Mouse (Mus musculus) layer of hippocampus, adult 6 months (tissue): ENCODE results near the gene Gls2. TPM values are rescaled to one million over a fixed set of nuclear protein-coding genes. Genes with fewer than 3 reads are reported as not detected.

Experiments used
- long read RNA-seq, 2 experiments: library from polyadenylated mRNA; unstranded; transcript quantifications; one replicate each; pipeline ENCODE4 v2.0.0; 2019 to 2020
- polyA plus RNA-seq: library from polyadenylated mRNA; unstranded; fragments of <200 nt; fragmentation: Nextera tagmentation; gene quantifications from 2 replicates; pipeline ENCODE4 v1.2.3, GENCODE M21; 2021

The Gls2 gene
- 10.9 and 11.5 TPM in 2 replicates for polyA plus RNA-seq
- long read RNA-seq, experiment 1, transcript Gls2-201 (18 exons, 2,573 nt): major isoform, 10 of 22 reads
- long read RNA-seq, experiment 1, transcript Gls2-211 (18 exons, 2,398 nt): minor isoform, 6 of 22 reads
- long read RNA-seq, experiment 1, partial matches to known transcripts: 3 of 22 reads
- long read RNA-seq, experiment 1, other reads (novel, unspliced or antisense): 2 of 22 reads
- long read RNA-seq, experiment 2, transcript Gls2-201 (18 exons, 2,573 nt): major isoform, 104 of 189 reads
- long read RNA-seq, experiment 2, transcript Gls2-208 (17 exons, 2,176 nt): minor isoform, 13 of 189 reads
- long read RNA-seq, experiment 2, transcript Gls2-211 (18 exons, 2,398 nt): minor isoform, 11 of 189 reads
- long read RNA-seq, experiment 2, partial matches to known transcripts: 26 of 189 reads
- long read RNA-seq, experiment 2, other reads (novel, unspliced or antisense): 35 of 189 reads

DNA sequence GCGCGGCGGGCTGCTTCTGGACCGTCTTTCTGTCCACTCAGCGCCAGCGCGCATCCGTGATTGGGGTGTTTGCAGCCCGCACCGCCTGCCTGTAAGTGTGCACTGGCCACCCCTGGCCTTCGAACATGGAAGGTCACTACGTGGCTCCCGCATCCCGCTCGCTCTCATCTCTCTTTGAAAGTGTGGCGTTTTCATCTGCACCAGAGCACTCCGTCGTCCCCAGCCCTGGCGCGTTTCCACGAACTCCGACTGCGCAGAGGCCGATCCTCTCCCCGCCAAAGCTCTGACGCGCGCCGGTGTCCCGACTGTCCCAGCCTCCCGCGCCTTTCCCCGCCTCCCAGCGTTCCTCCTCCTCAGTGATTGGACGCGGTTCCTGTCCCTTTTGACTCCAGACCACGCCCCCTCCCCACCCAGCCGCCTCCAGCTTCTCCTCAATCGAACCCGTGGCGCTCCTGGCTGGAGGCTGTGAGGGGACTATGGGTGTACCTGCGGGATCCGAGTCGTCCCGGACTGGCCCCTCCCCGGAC is at the start of gene Gls2:
Gene Gls2, plus strand, starts transcription at position 434 of the 527 bp plus-strand sequence.

DNA sequence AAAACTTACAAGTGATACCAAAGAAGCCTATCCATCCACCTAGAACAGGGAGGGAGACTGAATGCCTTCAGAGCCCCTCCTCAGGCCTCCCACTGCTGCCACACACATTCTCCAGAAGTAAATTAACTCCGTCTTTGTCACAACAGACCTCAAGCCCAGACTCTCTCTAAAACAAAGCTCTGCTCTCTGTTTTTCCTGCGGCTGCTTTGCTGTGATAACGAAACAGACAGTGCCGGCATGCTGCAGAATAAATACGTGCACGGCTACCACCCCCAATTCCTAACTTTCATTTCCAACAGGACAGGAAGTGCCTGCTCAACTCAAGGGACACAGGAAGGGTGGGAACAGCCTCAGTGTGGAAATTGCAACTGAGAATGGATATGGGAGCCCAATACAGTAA is 14.3 kb upstream of the Gls2 start, which contains the start of gene Rbms2:
Gene Rbms2, minus strand, starts transcription at position 309 of the 400 bp plus-strand sequence.

DNA sequence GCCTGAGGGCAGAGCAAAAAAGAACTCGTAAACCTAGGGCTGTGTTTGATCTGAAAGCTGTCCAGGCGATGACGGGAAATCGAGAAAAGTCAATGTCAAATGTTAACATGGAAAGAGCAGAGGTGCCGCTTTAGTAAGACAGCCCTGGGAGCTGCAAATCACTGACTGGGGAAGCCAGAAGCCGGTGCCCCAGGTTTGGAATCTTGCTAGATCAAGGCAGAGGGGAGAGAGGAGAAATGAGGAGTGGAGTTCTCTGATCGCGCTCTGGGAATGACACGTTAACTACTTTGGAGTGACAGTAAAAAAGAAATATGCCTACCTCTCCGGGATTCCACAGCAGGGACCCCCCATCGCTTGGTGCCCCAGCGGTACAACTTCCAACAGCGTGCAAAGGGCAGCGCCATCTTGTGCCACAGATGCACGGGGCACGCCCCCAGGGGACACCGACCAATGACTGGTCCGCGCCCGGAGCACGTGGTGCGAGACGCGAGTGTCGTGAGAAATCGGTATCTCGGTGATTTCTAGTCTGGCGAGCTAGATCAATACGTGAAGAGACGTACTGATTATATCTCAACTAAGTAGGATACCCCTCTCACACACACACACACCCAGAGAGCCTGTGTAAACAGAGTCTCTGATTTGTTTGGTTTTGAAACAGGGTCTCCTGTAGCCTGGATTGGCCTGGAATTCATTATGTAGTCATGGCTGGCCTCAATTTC is 17.3 kb downstream of the Gls2 start, which contains the start of gene Spryd4:
Gene Spryd4, minus strand, starts transcription at position 418 of the 719 bp plus-strand sequence.

DNA sequence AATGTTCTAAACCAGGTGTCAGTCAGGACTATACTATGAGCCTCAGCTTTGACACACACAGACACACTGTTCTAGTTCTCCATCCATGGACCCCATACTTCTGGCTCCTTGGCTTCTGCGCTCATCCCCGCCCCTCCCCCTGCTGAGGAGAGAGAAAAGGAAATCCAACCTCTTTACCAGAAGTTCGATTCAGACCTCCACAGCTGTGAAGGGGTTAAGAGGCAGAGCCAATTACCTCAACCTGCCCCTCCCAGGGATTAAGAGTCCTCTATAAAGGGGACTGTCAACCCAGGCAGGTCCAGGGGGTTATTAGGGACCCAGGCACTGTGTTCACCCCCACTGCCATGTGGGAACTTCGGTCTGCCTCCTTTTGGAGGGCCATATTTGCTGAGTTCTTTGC is 31.3 kb downstream of the Gls2 start, which contains the start of gene Mip:
Gene Mip, plus strand, starts transcription at position 301 of the 400 bp plus-strand sequence.

DNA sequence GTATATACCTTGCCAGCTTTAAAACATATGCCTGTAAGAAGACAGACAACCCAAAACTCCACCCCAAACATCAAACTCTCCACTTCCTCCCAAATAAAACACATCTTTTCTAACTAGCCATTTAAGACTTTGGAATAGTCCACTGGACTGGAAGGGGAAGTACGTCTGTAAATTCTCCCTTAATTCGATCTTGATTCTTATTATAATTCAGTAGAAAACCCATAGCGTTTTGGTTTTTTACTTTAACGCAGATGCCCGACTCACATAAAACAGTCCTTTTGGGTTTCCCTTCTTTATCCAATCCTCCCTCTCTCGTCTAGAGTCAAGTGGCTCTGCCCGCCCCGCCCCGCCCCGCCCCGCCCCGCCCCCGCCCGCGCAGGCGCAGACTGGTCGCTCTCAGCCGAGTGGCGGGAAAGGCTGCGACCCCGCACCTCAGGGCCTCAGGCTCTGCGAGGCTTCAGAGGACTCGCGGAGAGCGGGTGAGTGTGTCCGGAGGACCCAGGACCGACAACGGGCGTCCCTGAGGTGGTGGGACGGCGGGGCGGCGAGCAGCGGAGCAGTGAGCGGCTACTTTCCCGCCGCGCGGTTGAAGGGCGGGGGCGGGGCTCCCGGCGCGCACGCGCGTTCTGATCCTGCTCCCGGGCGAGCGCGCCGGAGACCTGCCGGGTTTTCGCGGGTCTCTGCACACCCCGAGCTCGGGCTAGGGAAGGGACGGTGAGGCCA is 37.6 kb downstream of the Gls2 start, which contains the start of gene Timeless:
Gene Timeless, plus strand, starts transcription at position 369 of the 723 bp plus-strand sequence.

DNA sequence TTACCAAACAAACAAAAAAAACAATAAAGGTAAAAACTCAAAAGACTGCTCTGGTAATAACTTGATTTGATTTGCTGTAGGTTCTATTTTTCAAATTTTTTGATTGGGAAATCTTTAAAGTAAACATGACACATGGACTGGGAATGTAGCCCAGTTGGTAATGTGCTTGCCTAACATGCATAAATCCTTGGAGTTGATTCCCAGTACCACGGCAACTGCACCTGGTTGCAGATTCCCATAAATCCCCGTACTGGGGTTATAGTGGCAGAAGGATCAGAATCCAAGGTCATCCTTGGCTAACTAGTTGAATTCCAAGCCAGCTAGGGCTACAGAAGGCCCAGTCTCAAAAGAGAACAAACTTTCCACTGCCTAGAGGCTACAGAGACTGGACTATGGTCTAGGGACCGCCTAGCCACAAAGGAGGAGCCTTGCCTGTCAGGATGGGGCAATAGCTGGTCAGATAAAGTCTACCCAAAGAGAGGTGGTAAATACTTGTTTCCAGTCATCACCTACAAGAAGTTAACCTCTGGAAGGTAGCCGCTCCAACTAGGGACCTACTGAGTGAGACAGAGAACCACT is 59.5 kb downstream of the Gls2 start, which contains the start of gene Apon:
Gene Apon, plus strand, starts transcription at position 420 of the 579 bp plus-strand sequence.

Other genes with a start within 250 kb of the Gls2 start
- gene Hsd17b6, start 186.8 kb upstream of the Gls2 start, polyA plus RNA-seq: not detected in 2 replicates
- 7.8 and 8.5 TPM in 2 replicates for gene Prim1, start 179.3 kb upstream of the Gls2 start, polyA plus RNA-seq
- 846 and 866 TPM in 2 replicates for gene Naca, start 158.9 kb upstream of the Gls2 start, polyA plus RNA-seq
- gene Ptges3, start 135.5 kb upstream of the Gls2 start, polyA plus RNA-seq: 201 and 217 TPM in 2 replicates
- 1,647 and 1,721 TPM in 2 replicates for gene Atp5b, start 111.2 kb upstream of the Gls2 start, polyA plus RNA-seq
- gene Baz2a, start 102.9 kb upstream of the Gls2 start, polyA plus RNA-seq: 4.0 and 4.7 TPM in 2 replicates
- gene Rbms2, start 14.2 kb upstream of the Gls2 start, polyA plus RNA-seq: 2.6 and 2.7 TPM in 2 replicates
- gene Spryd4, start 17.4 kb downstream of the Gls2 start, polyA plus RNA-seq: 10.2 and 11.8 TPM in 2 replicates
- gene Mip, start 31.4 kb downstream of the Gls2 start, polyA plus RNA-seq: not detected in 2 replicates
- gene Timeless, start 37.6 kb downstream of the Gls2 start, polyA plus RNA-seq: 2.3 and 4.9 TPM in 2 replicates
- not detected in 2 replicates for gene Apon, start 59.6 kb downstream of the Gls2 start, polyA plus RNA-seq
- gene Apof, start 74.2 kb downstream of the Gls2 start, polyA plus RNA-seq: 0.11 TPM in 1 of 2 replicates, not detected in the other
- gene Stat2, start 76.1 kb downstream of the Gls2 start, polyA plus RNA-seq: 4.5 and 5.5 TPM in 2 replicates
- gene Il23a, start 104.3 kb downstream of the Gls2 start, polyA plus RNA-seq: not detected in 2 replicates
- gene Pan2, start 108.9 kb downstream of the Gls2 start, polyA plus RNA-seq: 2.6 and 2.7 TPM in 2 replicates
- 155 and 167 TPM in 2 replicates for gene Cnpy2, start 128.0 kb downstream of the Gls2 start, polyA plus RNA-seq
- gene Cs, start 143.3 kb downstream of the Gls2 start, polyA plus RNA-seq: 210 and 229 TPM in 2 replicates
- gene Coq10a, start 174.5 kb downstream of the Gls2 start, polyA plus RNA-seq: 16.1 and 16.7 TPM in 2 replicates
- gene Ankrd52, start 182.7 kb downstream of the Gls2 start, polyA plus RNA-seq: 8.8 and 12.6 TPM in 2 replicates
- gene Slc39a5, start 206.8 kb downstream of the Gls2 start, polyA plus RNA-seq: 0.06 and 0.18 TPM in 2 replicates
- gene Nabp2, start 217.0 kb downstream of the Gls2 start, polyA plus RNA-seq: 107 and 127 TPM in 2 replicates
- gene Rnf41, start 217.2 kb downstream of the Gls2 start, polyA plus RNA-seq: 66.3 and 69.8 TPM in 2 replicates